Mouse (Mus musculus) bone marrow, adult 2 months (tissue): Measurements from ENCODE around the gene Rlf. TPM values are rescaled to one million over a fixed set of nuclear protein-coding genes. Genes with fewer than 3 reads are reported as not detected.

Experiments used
- H3K27ac ChIP-seq: fragments of 200-500 bp; 2 replicates; pipeline ENCODE4 v1.5.1; 2012; ENCODE audit warnings: low read depth, mild to moderate bottlenecking, control low read depth, inconsistent platforms, low read length; ENCODE audit not compliant: control insufficient read depth, poor library complexity, insufficient read depth
- H3K4me1 ChIP-seq: fragments of 200-500 bp; 2 replicates; pipeline ENCODE4 v1.6.1; 2011; ENCODE audit warnings: low read length; ENCODE audit not compliant: control insufficient read depth, insufficient read depth
- H3K4me3 ChIP-seq: fragments of 200-500 bp; replicated peaks from 2 replicates; pipeline ENCODE3; 2011; ENCODE audit warnings: mild to moderate bottlenecking, low read depth, low read length, control low read depth; ENCODE audit not compliant: control insufficient read depth
- CTCF ChIP-seq: fragments of 200-500 bp; IDR thresholded peaks from 2 replicates; pipeline ENCODE4 v1.5.1; 2011; ENCODE audit warnings: low read length, control low read depth; ENCODE audit not compliant: control insufficient read depth, insufficient read depth
- POLR2A ChIP-seq: fragments of 200-500 bp; IDR thresholded peaks from 2 replicates; pipeline ENCODE4 v1.6.1; 2011; ENCODE audit warnings: low read depth, mild to moderate bottlenecking, control low read depth, low read length, borderline replicate concordance; ENCODE audit not compliant: control insufficient read depth
- WGBS: fragments of 180-500 bp; shearing (Covaris S2); methylation state at CpG from one replicate; pipeline ENCODE4 v1.1.7; 2018; 5-methylcytosine and 5-hydroxymethylcytosine counted together
- polyA plus RNA-seq: library from polyadenylated mRNA; stranded (reverse); fragments of >200 nt; gene quantifications from 2 replicates; pipeline ENCODE4 v1.2.4, GENCODE M21; 2011; ENCODE audit warnings: low replicate concordance; ENCODE audit not compliant: missing spikeins, insufficient read depth, insufficient read length

The Rlf gene
- polyA plus RNA-seq, 1 experiment: 16.9 TPM

GRCm38 (mm10) chr4:121225177-121225576 lies 10.3 kb upstream of the Rlf start:
- no peaks in the 10 kb centered on the region for H3K4me1 ChIP-seq
- no peak overlapping the region for H3K27ac ChIP-seq
- H3K4me3 ChIP-seq: no peak overlapping the region
- 67% methylated on average over 4 of the region's 4 CpGs for WGBS
- no peak for TF ChIP-seq POLR2A
- TF ChIP-seq CTCF: no peak

- no peak overlapping the region for H3K27ac ChIP-seq
- H3K4me3 ChIP-seq: no peak overlapping the region
- 67% methylated on average over 1 of the region's 1 CpGs for WGBS
- TF ChIP-seq POLR2A: no peak
- TF ChIP-seq CTCF: no peak
- no peaks in the 10 kb centered on the region for H3K4me1 ChIP-seq
Observed at GRCm38 (mm10) chr4:121223136-121223535, 8.3 kb upstream of the Rlf start.

GRCm38 (mm10) chr4:121216216-121216615 lies 1.3 kb upstream of the Rlf start:
- Histone ChIP-seq H3K4me1 (peaks cover 2% of the 10 kb centered on the region), H3K4me3 (no peak overlapping the region), H3K27ac (no peak overlapping the region)
- TF ChIP-seq POLR2A (no peak), CTCF (no peak)
- 63% methylated on average over 2 of the region's 2 CpGs for WGBS

- Histone ChIP-seq H3K27ac (no peak overlapping the region), H3K4me3 (no peak overlapping the region), H3K4me1 (peaks cover 2% of the 10 kb centered on the region)
- no peak for TF ChIP-seq CTCF
- TF ChIP-seq POLR2A: no peak
- 27% methylated on average over 5 of the region's 5 CpGs for WGBS
Observed at GRCm38 (mm10) chr4:121215489-121215888, 605 bp upstream of the Rlf start.

- Histone ChIP-seq H3K27ac (peak overlapping the region; percentile 83), H3K4me3 (peak overlapping the region; percentile 89), H3K4me1 (peaks cover 2% of the 10 kb centered on the region)
- TF ChIP-seq POLR2A (no peak), CTCF (no peak)
- 3% methylated on average over 36 of the region's 36 CpGs for WGBS
Observed at GRCm38 (mm10) chr4:121213936-121214792, 720 bp downstream of the Rlf start.

- H3K4me3 ChIP-seq: no peak overlapping the region
- TF ChIP-seq CTCF: no peak
- TF ChIP-seq POLR2A: no peak
- WGBS: 61% methylated on average over 4 of the region's 4 CpGs
- no peak overlapping the region for H3K27ac ChIP-seq
- peaks cover 1% of the 10 kb centered on the region; the same call in 1 of the 2 replicates for H3K4me1 ChIP-seq
Observed at GRCm38 (mm10) chr4:121208911-121209310, 6.0 kb downstream of the Rlf start.

GRCm38 (mm10) chr4:121197856-121198255 lies 17.0 kb downstream of the Rlf start:
- TF ChIP-seq POLR2A (no peak), CTCF (no peak)
- Histone ChIP-seq H3K4me1 (peaks cover 7% of the 10 kb centered on the region), H3K4me3 (no peak overlapping the region), H3K27ac (no peak overlapping the region)
- WGBS: 61% methylated on average over 4 of the region's 4 CpGs

- Histone ChIP-seq H3K27ac (peak overlapping the region; percentile 88), H3K4me3 (no peak overlapping the region), H3K4me1 (peaks cover 7% of the 10 kb centered on the region)
- WGBS: 25% methylated on average over 4 of the region's 4 CpGs
- TF ChIP-seq CTCF (no peak), POLR2A (no peak)
Observed at GRCm38 (mm10) chr4:121196995-121197394, 17.9 kb downstream of the Rlf start.
